9 mouse cellular contexts compared by ENCODE assay signal in the genomic region with DNA sequence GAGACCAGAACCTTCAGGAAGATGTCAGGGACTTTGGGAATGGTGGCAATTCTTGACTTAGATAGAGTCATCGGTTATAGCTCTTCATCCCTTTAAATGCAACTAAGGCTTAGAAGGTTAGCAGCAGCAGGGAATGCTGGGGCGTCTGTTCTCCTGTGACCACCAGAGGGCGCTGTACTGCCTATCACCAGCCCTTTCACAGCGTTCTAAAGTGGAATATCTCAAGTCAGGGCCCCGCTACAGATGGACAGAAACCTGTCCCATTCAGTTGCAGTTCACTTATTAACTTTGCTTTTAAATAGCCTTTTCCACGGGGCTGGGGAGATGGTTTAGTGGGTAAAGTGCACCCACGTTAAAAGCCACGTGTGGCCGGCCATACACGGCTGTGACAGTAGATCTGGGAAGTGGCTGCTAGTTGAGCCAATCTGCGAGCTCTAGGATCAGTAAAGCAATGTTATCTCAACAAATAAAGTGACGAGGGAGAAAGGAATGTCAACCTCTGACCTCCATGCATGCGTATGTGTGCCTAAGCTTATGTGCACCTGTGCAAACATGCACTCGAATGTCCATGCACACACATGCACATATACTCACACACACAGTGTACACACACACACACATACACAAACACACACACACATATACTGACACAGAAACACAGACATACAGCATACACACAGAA.
DNase-seq lines count a peak whose midpoint lies in the region; ATAC-seq lines count a peak whose summit lies in the region.
"Had no signal": no experiment of that assay in that cellular context is flagged by ENCODE, and none has a peak within 500 bp of the region (broad histone marks: within the 10 kb centered on the region; RNA-seq: fewer than 3 reads in every experiment).

No protein-coding gene starts in this region.

- H3K4me1 ChIP-seq in liver, embryonic 16.5 days (ENCODE audit: control insufficient read depth, low read depth, low read length): no peaks in the 10 kb centered on the region
- H3K4me1 ChIP-seq: heart, embryonic 15.5 days had no signal

- H3K4me3 ChIP-seq in liver, embryonic 16.5 days (ENCODE audit: low read depth, low read length): no peak overlapping the region
- H3K4me3 ChIP-seq: heart, embryonic 15.5 days had no signal

- no peaks in the 10 kb centered on the region for H3K27me3 ChIP-seq in liver, embryonic 16.5 days (ENCODE audit: control insufficient read depth, insufficient read depth, low read depth, low read length)
- H3K27me3 ChIP-seq: heart, embryonic 15.5 days had no signal

- WGBS in liver, embryonic 16.5 days (ENCODE audit: insufficient replicate concordance): 42% methylated on average over 14 of the region's 14 CpGs

- no peak overlapping the region for H3K27ac ChIP-seq in liver, embryonic 16.5 days (ENCODE audit: low read length)
- H3K27ac ChIP-seq: heart, embryonic 15.5 days had no signal

- peak; percentile 64 for ATAC-seq in cerebellum, adult (ENCODE audit: insufficient number of reproducible peaks, low FRiP score, low TSS enrichment)
- ATAC-seq in liver, embryonic 16.5 days (ENCODE audit: low read depth): peak; percentile 37; the same call in 1 of the 2 replicates

- H3K9ac ChIP-seq in liver, embryonic 16.5 days (ENCODE audit: low read depth, low read length): no peak overlapping the region
- H3K9ac ChIP-seq: heart, embryonic 15.5 days had no signal

- H3K4me2 ChIP-seq in liver, embryonic 16.5 days (ENCODE audit: low read depth, low read length): no peak overlapping the region
- H3K4me2 ChIP-seq: heart, embryonic 15.5 days had no signal

- DNase-seq in 3T3-L1 (ENCODE audit: low read depth, low spot score) (peak; percentile 34), ES-CJ7 (ENCODE audit: low read depth, low spot score) (peak; percentile 76)
- DNase-seq in frontal cortex, adult 2 months (ENCODE audit: extremely low spot score in 1 of 2, low spot score in 1 of 2): peak; percentile 55 to 91
- peak; percentile 63 to 85 for DNase-seq in kidney, postnatal 36 days
- peak; percentile 53 for DNase-seq in retina, postnatal 7 days (ENCODE audit: low read depth, low spot score)
- DNase-seq in yolk sac, embryonic 10.5 days (ENCODE audit: low spot score): peak; percentile 51

- H3K36me3 ChIP-seq in liver, embryonic 16.5 days (ENCODE audit: control insufficient read depth, insufficient read depth): no peaks in the 10 kb centered on the region
- H3K36me3 ChIP-seq: heart, embryonic 15.5 days had no signal

- no peaks in the 10 kb centered on the region for H3K9me3 ChIP-seq in liver, embryonic 16.5 days (replicated peaks; ENCODE audit: control insufficient read depth, low read length)
- H3K9me3 ChIP-seq: heart, embryonic 15.5 days had no signal
